Mouse (Mus musculus): Measurements from ENCODE around the gene Arpc3.

GRCm38 (mm10) chr5:122345777-122346176 is 45.9 kb upstream of the Arpc3 start:
- no peak for TF ChIP-seq POLR2A (IDR thresholded peaks at IDR 0.05; ENCODE audit: borderline replicate concordance, low read depth, low read length)
- no peak for TF ChIP-seq CTCF (IDR thresholded peaks at IDR 0.05; ENCODE audit: low read depth, low read length)
